Mouse (Mus musculus) kidney, postnatal 14 days (tissue): ENCODE data around the gene Gtf3a.
"Not testable (repeated sequence)": the region's sequence is repeated elsewhere in the genome, so short reads cannot be mapped to it uniquely, and the experiment has no call there.

Experiments
- DNase-seq: peaks from one replicate; pipeline ENCODE4 v3.0.0; 2022; ENCODE audit warnings: mixed read lengths

Gtf3a gene

GRCm38 (mm10) chr5:146937541-146938503 is 10.6 kb upstream of the Gtf3a start:
- no peak for DNase-seq

- no peak for DNase-seq
Observed at GRCm38 (mm10) chr5:146939109-146939796, 9.2 kb upstream of the Gtf3a start.

- peak; percentile 36 for DNase-seq
Observed at GRCm38 (mm10) chr5:146940219-146940618, 8.2 kb upstream of the Gtf3a start.

GRCm38 (mm10) chr5:146941939-146942338 is 6.5 kb upstream of the Gtf3a start:
- DNase-seq: not testable (repeated sequence)

GRCm38 (mm10) chr5:146942965-146943364 is 5.5 kb upstream of the Gtf3a start:
- no peak for DNase-seq

GRCm38 (mm10) chr5:146944568-146944967 is 3.9 kb upstream of the Gtf3a start:
- no peak for DNase-seq

GRCm38 (mm10) chr5:146946682-146947081 is 1.8 kb upstream of the Gtf3a start:
- DNase-seq: no peak

- no peak for DNase-seq
Observed at GRCm38 (mm10) chr5:146947497-146947896, 960 bp upstream of the Gtf3a start.

- DNase-seq: no peak
Observed at GRCm38 (mm10) chr5:146948041-146948507, 383 bp upstream of the Gtf3a start.

- no peak for DNase-seq
Observed at GRCm38 (mm10) chr5:146954576-146954975, 6.1 kb downstream of the Gtf3a start.

GRCm38 (mm10) chr5:146955651-146956050 is 7.2 kb downstream of the Gtf3a start:
- no peak for DNase-seq

GRCm38 (mm10) chr5:146956678-146957077 is 8.2 kb downstream of the Gtf3a start:
- no peak for DNase-seq

GRCm38 (mm10) chr5:146963118-146963936 is 14.9 kb downstream of the Gtf3a start, which contains the start of gene Mtif3:
Gene Mtif3, minus strand, starts transcription at chr5:146963800.
- peak; percentile 90 for DNase-seq

- no peak for DNase-seq
Observed at GRCm38 (mm10) chr5:146963937-146964278, 15.5 kb downstream of the Gtf3a start.

GRCm38 (mm10) chr5:146968695-146969393 is 20.4 kb downstream of the Gtf3a start:
- DNase-seq: no peak

GRCm38 (mm10) chr5:146971776-146972561 is 23.5 kb downstream of the Gtf3a start:
- DNase-seq: no peak

- peak; percentile 50 for DNase-seq
Observed at GRCm38 (mm10) chr5:146973353-146973752, 24.9 kb downstream of the Gtf3a start.

GRCm38 (mm10) chr5:146973858-146974780 is 25.7 kb downstream of the Gtf3a start:
- peak; percentile 67 for DNase-seq

GRCm38 (mm10) chr5:146974781-146975123 is 26.3 kb downstream of the Gtf3a start:
- peak; percentile 56 for DNase-seq

- peak; percentile 61 for DNase-seq
Observed at GRCm38 (mm10) chr5:146981376-146981775, 32.9 kb downstream of the Gtf3a start.
